Mouse (Mus musculus) C2C12 (cell line): ENCODE measurements around the gene BC017158. TPM values are rescaled to one million over a fixed set of nuclear protein-coding genes. Genes with fewer than 3 reads are reported as not detected.

Experiments used
- H3K27me3 ChIP-seq: one replicate; pipeline ENCODE4 v1.6.1; 2011; ENCODE audit not compliant: control insufficient read depth, insufficient read depth, insufficient read length
- H3K36me3 ChIP-seq: one replicate; pipeline ENCODE4 v1.6.1; 2011; ENCODE audit not compliant: control insufficient read depth, insufficient read depth
- H3K4me3 ChIP-seq: one replicate; pipeline ENCODE4 v1.5.1; 2011; ENCODE audit warnings: mild to moderate bottlenecking, control low read depth; ENCODE audit not compliant: poor library complexity, insufficient read depth, severe bottlenecking
- H3K79me2 ChIP-seq: one replicate; pipeline ENCODE4 v1.6.1; 2011; ENCODE audit not compliant: control insufficient read depth, insufficient read depth
- H3K79me3 ChIP-seq: one replicate; pipeline ENCODE4 v1.6.1; 2011; ENCODE audit warnings: low read depth, control low read depth
- H3ac ChIP-seq: one replicate; pipeline ENCODE3; 2011; ENCODE audit warnings: low read depth; ENCODE audit not compliant: control insufficient read depth, insufficient read length
- CEBPB ChIP-seq: IDR thresholded peaks from one replicate; pipeline ENCODE4 v1.6.1; 2011; ENCODE audit warnings: low read depth, mild to moderate bottlenecking, control low read depth, moderate library complexity
- CTCF ChIP-seq: IDR thresholded peaks from one replicate; pipeline ENCODE4 v1.5.1; 2011; ENCODE audit not compliant: control insufficient read depth, insufficient read depth, insufficient read length
- FOSL1 ChIP-seq: IDR thresholded peaks from one replicate; pipeline ENCODE4 v1.8.0; 2011; ENCODE audit warnings: mild to moderate bottlenecking, low read length; ENCODE audit not compliant: poor library complexity, insufficient read depth, severe bottlenecking
- MAX ChIP-seq: IDR thresholded peaks from one replicate; pipeline ENCODE4 v1.6.1; 2011; ENCODE audit warnings: mild to moderate bottlenecking, control low read depth
- MYOD1 ChIP-seq: IDR thresholded peaks from one replicate; pipeline ENCODE4 v1.6.1; 2011; ENCODE audit warnings: low read depth; ENCODE audit not compliant: control insufficient read depth, insufficient read length
- MYOG ChIP-seq: IDR thresholded peaks from one replicate; pipeline ENCODE4 v1.6.1; 2011; ENCODE audit not compliant: control insufficient read depth, insufficient read length; ENCODE audit errors: extremely low read depth
- USF1 ChIP-seq: IDR thresholded peaks from one replicate; pipeline ENCODE4 v1.6.1; 2011; ENCODE audit warnings: low read depth, mild to moderate bottlenecking, control low read depth, moderate library complexity
- polyA plus RNA-seq: library from polyadenylated mRNA; unstranded; fragments of >200 nt; fragmentation: generic; extraction: Trizol; gene quantifications from one replicate; pipeline ENCODE4 v1.2.1, GENCODE M21; 2012; ENCODE audit warnings: missing spikeins

Gene BC017158
- polyA plus RNA-seq, 1 experiment = 13.3 TPM

DNA sequence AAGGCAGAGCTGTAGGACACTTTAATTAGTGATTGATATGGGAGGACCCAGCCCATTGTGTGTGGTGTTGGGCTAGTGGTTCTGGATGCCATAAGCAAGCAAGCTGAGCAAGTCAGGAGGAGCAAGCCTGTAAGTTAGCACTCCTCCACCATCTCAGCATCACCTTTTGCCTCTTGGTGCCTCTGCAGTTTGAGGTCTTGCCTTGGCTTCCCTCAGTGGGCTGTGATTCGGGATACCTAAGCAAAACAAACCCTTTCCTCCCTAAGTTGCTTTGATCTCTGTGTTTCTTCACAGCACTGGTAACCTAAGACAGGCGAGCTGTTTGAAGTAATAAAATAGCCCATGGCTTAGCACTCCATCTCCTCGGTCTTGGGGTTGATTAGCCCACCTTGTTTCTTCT lies 13.3 kb upstream of the BC017158 start:
- Histone ChIP-seq H3K36me3 (no peaks in the 10 kb centered on the region), H3ac (no peak overlapping the region), H3K4me3 (no peak overlapping the region), H3K79me3 (no peaks in the 10 kb centered on the region), H3K27me3 (no peaks in the 10 kb centered on the region), H3K79me2 (no peaks in the 10 kb centered on the region)
- TF ChIP-seq FOSL1 (no peak), CTCF (no peak), MYOG (no peak), MYOD1 (no peak), MAX (no peak), USF1 (no peak), CEBPB (no peak)

DNA sequence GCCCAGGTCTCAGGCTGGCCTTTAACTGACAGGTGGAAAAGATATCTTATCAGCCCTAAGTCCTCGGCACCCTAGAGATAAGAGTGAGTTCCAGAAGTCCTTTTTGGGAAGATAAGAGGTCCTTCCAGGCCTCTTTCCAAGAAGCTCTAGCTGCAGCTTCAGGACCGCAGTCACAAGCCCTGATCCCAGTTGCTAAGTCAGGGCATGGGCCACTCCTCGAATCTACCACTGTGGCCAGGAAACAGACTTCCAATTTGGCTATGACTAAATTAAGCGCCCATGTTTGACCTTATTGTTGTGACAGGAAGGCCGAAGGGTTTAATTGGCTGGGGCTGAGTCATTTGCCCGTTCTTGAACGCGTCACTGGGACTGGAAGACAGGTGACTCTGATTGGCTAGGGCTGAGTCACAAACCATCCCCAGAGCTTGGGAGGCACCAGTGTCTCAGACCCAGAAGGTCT lies 12.3 kb upstream of the BC017158 start:
- no peak overlapping the region for H3K4me3 ChIP-seq
- H3K27me3 ChIP-seq = no peaks in the 10 kb centered on the region
- no peaks in the 10 kb centered on the region for H3K79me2 ChIP-seq
- TF ChIP-seq MYOD1 (peak; percentile 50), MYOG (no peak)
- H3K79me3 ChIP-seq = no peaks in the 10 kb centered on the region
- H3K36me3 ChIP-seq = no peaks in the 10 kb centered on the region
- no peak overlapping the region for H3ac ChIP-seq

DNA sequence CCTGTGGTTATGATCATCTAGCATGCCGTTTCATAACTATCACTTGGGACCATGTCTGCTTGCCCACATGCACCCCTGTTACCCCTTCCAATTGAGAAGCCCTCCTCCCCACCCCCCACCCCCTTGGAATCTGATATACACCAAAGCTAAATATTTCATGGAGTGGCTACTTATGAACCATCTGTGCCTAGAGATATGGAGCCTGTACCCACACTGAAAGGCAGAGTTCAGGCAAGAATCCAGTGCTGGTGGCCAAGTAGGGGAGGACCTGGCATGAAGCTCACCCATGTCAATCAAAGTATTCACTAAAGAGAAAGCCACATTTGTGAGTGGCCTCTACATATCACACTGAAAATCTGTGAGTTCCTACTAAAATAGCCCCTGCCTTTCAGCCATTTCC lies 11.8 kb upstream of the BC017158 start:
- TF ChIP-seq MYOD1 = no peak
- TF ChIP-seq CEBPB = no peak
- TF ChIP-seq MAX = no peak
- TF ChIP-seq USF1 = no peak
- TF ChIP-seq FOSL1 = no peak
- no peak for TF ChIP-seq CTCF
- no peak for TF ChIP-seq MYOG
- H3ac ChIP-seq = no peak overlapping the region
- H3K36me3 ChIP-seq = no peaks in the 10 kb centered on the region
- no peaks in the 10 kb centered on the region for H3K79me2 ChIP-seq
- H3K27me3 ChIP-seq = no peaks in the 10 kb centered on the region
- H3K79me3 ChIP-seq = no peaks in the 10 kb centered on the region
- no peak overlapping the region for H3K4me3 ChIP-seq

DNA sequence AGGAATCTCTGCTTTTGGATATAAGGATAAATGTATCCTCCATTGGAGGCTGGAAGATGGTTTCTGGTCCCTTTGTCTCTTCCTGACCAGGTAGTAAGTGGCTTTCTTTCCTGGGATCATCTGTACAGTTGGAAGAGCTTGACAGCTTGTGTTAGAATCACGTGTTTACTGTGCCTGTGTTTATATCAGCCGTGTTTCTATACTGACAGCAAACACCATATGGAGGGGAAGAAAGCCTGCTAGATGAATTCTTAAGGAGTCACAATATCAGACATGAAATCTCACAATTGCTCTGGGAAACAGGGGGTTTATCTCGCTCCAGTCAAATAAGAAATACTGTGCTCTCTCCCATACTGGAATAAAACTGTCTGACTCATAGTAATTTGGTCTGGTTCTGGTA lies 11.2 kb upstream of the BC017158 start:
- Histone ChIP-seq H3K4me3 (no peak overlapping the region), H3K79me2 (no peaks in the 10 kb centered on the region), H3K36me3 (no peaks in the 10 kb centered on the region), H3K27me3 (no peaks in the 10 kb centered on the region), H3K79me3 (no peaks in the 10 kb centered on the region), H3ac (no peak overlapping the region)
- TF ChIP-seq CTCF (no peak), USF1 (no peak), MYOG (no peak), CEBPB (no peak), MAX (no peak), MYOD1 (no peak), FOSL1 (no peak)

DNA sequence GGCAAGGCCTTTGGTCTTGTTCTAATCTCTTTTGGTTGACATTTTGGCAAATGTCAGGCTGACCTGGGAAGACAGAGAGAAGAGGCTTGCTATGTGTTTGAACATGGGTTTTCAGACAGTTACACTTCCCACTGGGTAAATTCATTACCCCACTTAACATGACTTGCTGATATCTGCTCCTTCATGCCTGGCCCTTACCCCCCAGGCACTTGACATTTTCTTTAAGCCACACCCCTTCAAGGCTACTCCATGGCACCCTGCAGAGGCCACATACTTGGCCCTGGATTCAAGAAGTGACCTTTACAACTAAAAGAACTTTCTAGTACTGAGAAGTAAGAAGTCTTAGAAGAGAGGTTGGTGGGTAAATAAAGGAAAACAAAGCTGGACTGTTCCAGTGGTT lies 9.9 kb upstream of the BC017158 start:
- Histone ChIP-seq H3K27me3 (no peaks in the 10 kb centered on the region), H3ac (no peak overlapping the region), H3K79me2 (no peaks in the 10 kb centered on the region), H3K79me3 (no peaks in the 10 kb centered on the region), H3K36me3 (no peaks in the 10 kb centered on the region), H3K4me3 (no peak overlapping the region)
- no peak for TF ChIP-seq MYOG
- TF ChIP-seq USF1 = no peak
- no peak for TF ChIP-seq MYOD1
- TF ChIP-seq CTCF = no peak
- TF ChIP-seq FOSL1 = no peak
- no peak for TF ChIP-seq MAX
- TF ChIP-seq CEBPB = no peak

DNA sequence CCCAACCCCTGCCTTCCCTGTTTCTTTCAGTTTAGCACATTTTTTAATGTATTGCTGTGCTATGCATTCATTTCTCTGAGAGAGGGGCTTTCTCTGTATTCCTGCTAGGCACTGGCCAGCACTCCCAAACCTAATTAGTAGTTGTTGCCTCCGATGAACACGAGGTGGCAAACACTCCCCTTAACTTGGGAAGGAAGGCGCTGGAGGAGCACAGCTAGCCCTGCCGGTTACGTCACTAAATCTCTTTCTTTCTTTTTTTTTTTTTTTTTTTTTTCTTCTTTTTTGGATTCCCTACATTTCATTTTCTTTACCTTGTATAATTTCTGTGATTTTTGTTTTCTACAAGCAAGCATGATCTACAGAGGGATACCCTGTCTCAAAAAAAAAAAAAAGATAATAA lies 6.9 kb upstream of the BC017158 start:
- Histone ChIP-seq H3K79me3 (no peaks in the 10 kb centered on the region), H3K36me3 (no peaks in the 10 kb centered on the region), H3K79me2 (no peaks in the 10 kb centered on the region), H3ac (no peak overlapping the region), H3K4me3 (no peak overlapping the region), H3K27me3 (no peaks in the 10 kb centered on the region)
- peak; percentile 51 for TF ChIP-seq CTCF
- TF ChIP-seq FOSL1 = no peak

DNA sequence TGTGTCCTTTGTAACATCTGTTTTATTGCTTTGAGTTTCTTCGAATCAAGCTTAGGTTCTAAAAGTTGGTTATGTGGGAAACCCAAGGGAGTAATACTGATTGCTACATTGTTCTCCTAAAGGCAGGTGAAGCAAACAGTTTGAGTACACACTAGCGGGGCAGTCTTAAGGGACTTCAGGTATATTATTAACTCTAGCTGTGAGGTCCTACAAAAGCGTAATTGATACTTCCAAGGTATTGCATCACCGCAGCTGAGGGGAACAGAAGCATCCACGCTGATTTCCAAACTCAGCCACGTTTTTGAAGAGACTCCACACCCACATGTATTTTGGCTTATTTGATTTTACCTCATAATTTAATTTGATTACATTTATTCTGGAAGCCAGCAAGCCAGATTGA lies 6.2 kb upstream of the BC017158 start:
- Histone ChIP-seq H3K4me3 (no peak overlapping the region), H3K36me3 (no peaks in the 10 kb centered on the region), H3K27me3 (no peaks in the 10 kb centered on the region), H3ac (no peak overlapping the region), H3K79me3 (no peaks in the 10 kb centered on the region), H3K79me2 (no peaks in the 10 kb centered on the region)
- no peak for TF ChIP-seq USF1
- no peak for TF ChIP-seq MYOD1
- TF ChIP-seq CEBPB = no peak
- no peak for TF ChIP-seq MYOG
- TF ChIP-seq FOSL1 = no peak
- TF ChIP-seq CTCF = no peak
